Mouse (Mus musculus) heart, postnatal 10 days (tissue): ENCODE measurements at regions not wholly inside any gene's neighbourhood (a gene's known extent, or its start where the extent isn't known, plus 50 kb on each side); places are given as distances from the start of the nearest gene placed in this dataset.

ENCODE experiments used
- DNase-seq, 2 experiments: peaks; one replicate each; pipeline ENCODE4 v3.0.0; 2021
- intact Hi-C: fragments of 180-260 bp; cut with DNase I; formaldehyde crosslinking; loops from one replicate; pipeline ENCODE4 v1.15.1; 2025

GRCm38 (mm10) chr7:121335390-121336109 lies 56.1 kb upstream of the Hs3st2 start:
- DNase-seq = no peak
- intact Hi-C loops = no loop called here

DNA sequence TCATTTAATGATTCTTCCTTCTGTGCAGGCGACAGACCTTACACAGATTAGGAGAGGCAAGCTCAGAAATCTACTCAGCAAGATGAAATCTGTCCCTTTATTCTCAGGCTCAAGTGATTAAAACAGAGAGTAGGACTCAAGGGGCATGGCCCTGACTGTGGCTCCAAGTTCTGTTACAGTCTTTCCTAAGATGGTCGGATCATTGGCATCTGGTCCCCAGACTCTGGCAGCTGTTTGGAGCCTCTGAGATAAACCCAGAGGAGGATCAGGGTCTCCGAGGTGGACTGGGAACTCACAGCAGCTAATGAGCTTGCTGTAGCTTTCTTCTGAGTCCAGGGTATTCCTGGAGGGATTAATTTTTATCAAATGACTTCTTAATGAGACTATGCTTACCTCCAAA lies 51.7 kb upstream of the Hs3st2 start:
- intact Hi-C loops = no loop called here

More for the DNA sequence above, 51.7 kb upstream of the Hs3st2 start:
- no peak for DNase-seq
